In the genomic region with DNA sequence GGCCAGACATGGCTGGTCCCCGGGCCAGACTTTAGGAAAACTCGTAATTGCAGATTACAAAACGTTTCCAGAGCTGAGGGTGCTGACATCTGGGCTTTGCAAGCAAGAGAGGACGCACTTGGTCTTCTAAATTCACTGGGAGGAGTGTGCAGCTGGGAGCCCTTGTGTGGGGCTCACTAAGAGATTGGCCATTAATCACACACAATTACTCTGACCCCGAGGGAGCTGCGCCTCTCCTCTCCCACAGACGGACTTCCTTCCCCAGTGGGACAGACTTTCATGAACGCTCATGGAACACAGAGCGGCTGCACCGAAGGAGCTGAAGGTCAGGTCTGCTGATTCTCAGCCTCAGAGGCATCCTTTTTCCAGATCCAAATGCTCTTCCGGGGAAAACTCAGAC, we compare ENCODE assay signal across 19 mouse cellular contexts.
DNase-seq lines count a peak whose midpoint lies in the region; ATAC-seq lines count a peak whose summit lies in the region.
"Had no signal": no experiment of that assay in that cellular context is flagged by ENCODE, and none has a peak within 500 bp of the region (broad histone marks: within the 10 kb centered on the region; RNA-seq: fewer than 3 reads in every experiment).

No protein-coding gene starts in this region.

- no peak overlapping the region for H3K4me3 ChIP-seq in forebrain, embryonic 11.5 days (ENCODE audit: low read depth, low read length)
- H3K4me3 ChIP-seq: erythroblast, embryonic 14.5 days; hindbrain, embryonic 12.5 days; liver, embryonic 13.5 days; neural tube, embryonic 13.5 days had no signal

- H3K36me3 ChIP-seq in forebrain, embryonic 11.5 days (ENCODE audit: control insufficient read depth, insufficient read depth, low read length) = no peaks in the 10 kb centered on the region
- H3K36me3 ChIP-seq: hindbrain, embryonic 12.5 days; liver, embryonic 13.5 days; neural tube, embryonic 13.5 days had no signal

- 82% methylated on average over 11 of the region's 11 CpGs for WGBS in forebrain, embryonic 11.5 days

- H3K27me3 ChIP-seq in forebrain, embryonic 11.5 days (ENCODE audit: control insufficient read depth, insufficient read depth, low read length) = no peaks in the 10 kb centered on the region
- H3K27me3 ChIP-seq: hindbrain, embryonic 12.5 days; liver, embryonic 13.5 days had no signal

- peak; percentile 46 to 61 for DNase-seq in heart, adult 9 months (ENCODE audit: low spot score in 2 of 2)
- no peak for DNase-seq in heart, postnatal 25 days (ENCODE audit: low spot score)
- peak; percentile 29 to 34 for DNase-seq in heart, postnatal 10 days
- DNase-seq in kidney, adult 8-10 months = peak; percentile 21 to 35
- peak; percentile 19 to 55 for DNase-seq in kidney, postnatal 36 days
- no peak for DNase-seq in forebrain, embryonic 11.5 days (ENCODE audit: low spot score)
- DNase-seq in embryo, embryonic 10.5 days (ENCODE audit: low spot score) = no peak
- DNase-seq: adrenal gland, adult 8-10 months; cerebellum, adult 8-10 months; gastrocnemius, postnatal 10 days; liver, embryonic 13.5 days; lung, postnatal 10 days; right cerebral cortex, postnatal 4 days; thymus, postnatal 4 days had no signal

- H3K9ac ChIP-seq in forebrain, embryonic 11.5 days (ENCODE audit: low read length) = no peak overlapping the region
- H3K9ac ChIP-seq: hindbrain, embryonic 12.5 days; liver, embryonic 13.5 days; neural tube, embryonic 13.5 days had no signal

- intact Hi-C loops in heart, postnatal 25 days (cut with DNase I) = no loop called here
- intact Hi-C loops in heart, postnatal 10 days (cut with DNase I) = loop anchor here (5.0 kb wide), 1 partner anchor 705 kb away; the partner anchor contains the start of gene Tbx3

- H3K9me3 ChIP-seq in forebrain, embryonic 11.5 days (ENCODE audit: control insufficient read depth, low read length) = no peaks in the 10 kb centered on the region
- H3K9me3 ChIP-seq: hindbrain, embryonic 12.5 days; liver, embryonic 13.5 days; neural tube, embryonic 13.5 days had no signal

- H3K27ac ChIP-seq in forebrain, embryonic 11.5 days (ENCODE audit: low read depth, low read length) = no peak overlapping the region
- H3K27ac ChIP-seq: hindbrain, embryonic 12.5 days; liver, embryonic 13.5 days; neural tube, embryonic 13.5 days had no signal

- no peak overlapping the region for H3K4me2 ChIP-seq in forebrain, embryonic 11.5 days (ENCODE audit: low read depth, low read length, severe bottlenecking)
- H3K4me2 ChIP-seq: hindbrain, embryonic 12.5 days; liver, embryonic 13.5 days; neural tube, embryonic 13.5 days had no signal

- no peaks in the 10 kb centered on the region for H3K4me1 ChIP-seq in forebrain, embryonic 11.5 days (replicated peaks; ENCODE audit: control insufficient read depth, insufficient read depth, low read length)
- H3K4me1 ChIP-seq: liver, embryonic 13.5 days; neural tube, embryonic 13.5 days had no signal

- no peak for ATAC-seq in forebrain, embryonic 11.5 days (replicated peaks; ENCODE audit: low FRiP score)
- ATAC-seq in megakaryocyte, adult 5-6 weeks (ENCODE audit: poor library complexity, severe bottlenecking) = no peak
- ATAC-seq: CD4-positive, CD25-positive, alpha-beta regulatory T cell, adult 4 months had no signal

Comparison
In these comparisons a context has a peak if more than half of its experiments do, and no peak if none do; other contexts are left out.
1. DNase-seq: peak in heart, adult 9 months (2 of 2), heart, postnatal 10 days (2 of 2), kidney, adult 8-10 months (2 of 2) and kidney, postnatal 36 days (2 of 2); none in heart, postnatal 25 days (single experiment), forebrain, embryonic 11.5 days (single experiment) and embryo, embryonic 10.5 days (single experiment).